Mouse (Mus musculus) MEL (cell line): ENCODE data around the gene Shb. TPM values are rescaled to one million over a fixed set of nuclear protein-coding genes. Genes with fewer than 3 reads are reported as not detected.

Experiments used
- DNase-seq: peaks from one replicate; pipeline ENCODE4 v3.0.0; 2011; ENCODE audit warnings: low read depth, low spot score
- H3K27ac ChIP-seq: 2 replicates; pipeline ENCODE4 v1.5.1; 2012; ENCODE audit warnings: low read depth, mild to moderate bottlenecking, control low read depth, low read length, moderate library complexity; ENCODE audit not compliant: control insufficient read depth
- H3K27me3 ChIP-seq, 2 experiments: fragments of 150-350 bp in 1 of 2; sonication (generic) in 1 of 2; 2 replicates each; pipeline ENCODE4 v1.6.1; 2012; ENCODE audit warnings: low read length in 2 of 2, mild to moderate bottlenecking in 2 of 2, improper control_type of control experiment in 1 of 2, moderate library complexity in 1 of 2; ENCODE audit not compliant: insufficient read depth in 2 of 2, control insufficient read depth in 1 of 2
- H3K36me3 ChIP-seq, 2 experiments: 2 replicates each; pipeline ENCODE4 v1.6.1; 2012 to 2014; ENCODE audit warnings: low read length in 2 of 2, improper control_type of control experiment in 1 of 2, inconsistent platforms in 1 of 2, mild to moderate bottlenecking in 1 of 2; ENCODE audit not compliant: insufficient read depth in 2 of 2, control insufficient read depth in 1 of 2
- H3K4me1 ChIP-seq, 2 experiments: fragments of 150-350 bp in 1 of 2; sonication (generic) in 1 of 2; 2 replicates each; pipeline ENCODE4 v1.6.1; 2012; ENCODE audit warnings: low read length in 2 of 2, improper control_type of control experiment in 1 of 2, mild to moderate bottlenecking in 1 of 2; ENCODE audit not compliant: insufficient read depth in 2 of 2, control insufficient read depth in 1 of 2
- H3K4me3 ChIP-seq, 2 experiments: fragments of 150-350 bp in 1 of 2; sonication (generic) in 1 of 2; 2 replicates each; pipeline ENCODE4 v1.5.1; 2012; ENCODE audit warnings: low read depth in 2 of 2, low read length in 2 of 2, mild to moderate bottlenecking in 2 of 2, moderate library complexity in 2 of 2, control low read depth in 1 of 2, improper control_type of control experiment in 1 of 2; ENCODE audit not compliant: control insufficient read depth in 1 of 2, insufficient read depth in 1 of 2
- H3K79me2 ChIP-seq: 2 replicates; pipeline ENCODE4 v1.6.1; 2012; ENCODE audit warnings: mild to moderate bottlenecking, low read length, moderate library complexity; ENCODE audit not compliant: control insufficient read depth, poor library complexity, insufficient read depth
- H3K9ac ChIP-seq: 2 replicates; pipeline ENCODE4 v1.6.1; 2012; ENCODE audit warnings: low read depth, mild to moderate bottlenecking, control low read depth, low read length, moderate library complexity; ENCODE audit not compliant: control insufficient read depth, poor library complexity, severe bottlenecking
- H3K9me3 ChIP-seq: fragments of 150-350 bp; sonication (generic); replicated peaks from 2 replicates; pipeline ENCODE4 v1.6.1; 2012; ENCODE audit warnings: mild to moderate bottlenecking, low read length, improper control_type of control experiment, moderate library complexity; ENCODE audit not compliant: insufficient read depth
- CHD1 ChIP-seq: IDR thresholded peaks from 2 replicates; pipeline ENCODE4 v1.6.1; 2012; ENCODE audit warnings: low read depth, mild to moderate bottlenecking, inconsistent platforms, low read length, improper control_type of control experiment
- E2F4 ChIP-seq: IDR thresholded peaks from 2 replicates; pipeline ENCODE4 v1.6.1; 2011; ENCODE audit warnings: low read depth, low read length, improper control_type of control experiment, borderline replicate concordance
- ETS1 ChIP-seq: IDR thresholded peaks from 2 replicates; pipeline ENCODE4 v1.6.1; 2012; ENCODE audit warnings: low read depth, mild to moderate bottlenecking, inconsistent platforms, low read length, improper control_type of control experiment, moderate library complexity
- GABPA ChIP-seq: IDR thresholded peaks from 2 replicates; pipeline ENCODE4 v1.6.1; 2012; ENCODE audit warnings: low read depth, mild to moderate bottlenecking, inconsistent platforms, low read length, improper control_type of control experiment, moderate library complexity
- GATA1 ChIP-seq: IDR thresholded peaks from 2 replicates; pipeline ENCODE4 v1.6.1; 2011; ENCODE audit warnings: low read depth, low read length, improper control_type of control experiment
- HCFC1 ChIP-seq: IDR thresholded peaks from 2 replicates; pipeline ENCODE4 v1.6.1; 2012; ENCODE audit warnings: low read depth, mild to moderate bottlenecking, inconsistent platforms, low read length, improper control_type of control experiment, moderate library complexity
- JUND ChIP-seq: IDR thresholded peaks from 2 replicates; pipeline ENCODE4 v1.6.1; 2011; ENCODE audit warnings: low read depth, mild to moderate bottlenecking, improper control_type of control experiment, low read length
- KAT2A ChIP-seq: conservative IDR thresholded peaks from 2 replicates; pipeline ENCODE4 v1.6.1; 2012; ENCODE audit warnings: low read depth, low read length, improper control_type of control experiment, inconsistent platforms
- MAZ ChIP-seq: IDR thresholded peaks from 2 replicates; pipeline ENCODE4 v1.6.1; 2012; ENCODE audit warnings: low read depth, mild to moderate bottlenecking, inconsistent platforms, low read length, improper control_type of control experiment
- MEF2A ChIP-seq: IDR thresholded peaks from 2 replicates; pipeline ENCODE4 v1.6.1; 2014; ENCODE audit warnings: low read depth, mild to moderate bottlenecking, inconsistent platforms, low read length, improper control_type of control experiment; ENCODE audit not compliant: poor library complexity, insufficient replicate concordance, severe bottlenecking; ENCODE audit errors: extremely low read depth
- MXI1 ChIP-seq: IDR thresholded peaks from 2 replicates; pipeline ENCODE4 v1.6.1; 2011; ENCODE audit warnings: mild to moderate bottlenecking, low read depth, low read length, improper control_type of control experiment
- MYC ChIP-seq: IDR thresholded peaks from 2 replicates; pipeline ENCODE4 v1.6.1; 2011; ENCODE audit warnings: low read depth, mild to moderate bottlenecking, low read length, improper control_type of control experiment, moderate library complexity
- POLR2AphosphoS2 ChIP-seq: IDR thresholded peaks from 2 replicates; pipeline ENCODE4 v1.6.1; 2011; ENCODE audit warnings: low read length, improper control_type of control experiment
- POLR2AphosphoS5 ChIP-seq: IDR thresholded peaks from 2 replicates; pipeline ENCODE4 v1.6.1; 2012; ENCODE audit warnings: low read depth, borderline replicate concordance, mild to moderate bottlenecking, inconsistent platforms, low read length, moderate library complexity, mixed read lengths
- RCOR1 ChIP-seq: IDR thresholded peaks from 2 replicates; pipeline ENCODE4 v1.6.1; 2012; ENCODE audit warnings: low read depth, mild to moderate bottlenecking, inconsistent platforms, low read length, improper control_type of control experiment
- SIN3A ChIP-seq: IDR thresholded peaks from 2 replicates; pipeline ENCODE4 v1.6.1; 2012; ENCODE audit warnings: low read length, improper control_type of control experiment, inconsistent platforms
- SMC3 ChIP-seq: IDR thresholded peaks from 2 replicates; pipeline ENCODE4 v1.6.1; 2011; ENCODE audit warnings: low read depth, low read length, improper control_type of control experiment
- TAL1 ChIP-seq: IDR thresholded peaks from 2 replicates; pipeline ENCODE4 v1.6.1; 2012; ENCODE audit warnings: mild to moderate bottlenecking, inconsistent platforms, low read length, moderate library complexity, mixed read lengths
- TBP ChIP-seq: IDR thresholded peaks from 2 replicates; pipeline ENCODE4 v1.8.0; 2011; ENCODE audit warnings: low read depth, low read length, improper control_type of control experiment
- UBTF ChIP-seq: IDR thresholded peaks from 2 replicates; pipeline ENCODE4 v1.6.1; 2012; ENCODE audit warnings: low read depth, mild to moderate bottlenecking, inconsistent platforms, low read length, improper control_type of control experiment, moderate library complexity, borderline replicate concordance; ENCODE audit not compliant: insufficient read depth
- USF1 ChIP-seq: IDR thresholded peaks from 2 replicates; pipeline ENCODE4 v1.6.1; 2014; ENCODE audit warnings: low read depth, mild to moderate bottlenecking, inconsistent platforms, low read length, improper control_type of control experiment, moderate library complexity
- USF2 ChIP-seq, 2 experiments: IDR thresholded peaks; 2 replicates each; pipeline ENCODE4 v1.6.1; 2011 to 2012; ENCODE audit warnings: improper control_type of control experiment in 2 of 2, low read length in 2 of 2, borderline replicate concordance in 1 of 2, inconsistent platforms in 1 of 2, low read depth in 1 of 2, mild to moderate bottlenecking in 1 of 2; ENCODE audit not compliant: insufficient read depth in 1 of 2
- ZKSCAN1 ChIP-seq: IDR thresholded peaks from 2 replicates; pipeline ENCODE4 v1.6.1; 2012; ENCODE audit warnings: low read depth, mild to moderate bottlenecking, inconsistent platforms, low read length, improper control_type of control experiment, moderate library complexity
- ZNF384 ChIP-seq: IDR thresholded peaks from 2 replicates; pipeline ENCODE4 v1.6.1; 2012; ENCODE audit warnings: low read depth, mild to moderate bottlenecking, inconsistent platforms, low read length, improper control_type of control experiment
- polyA plus RNA-seq, 2 experiments: library from polyadenylated mRNA; stranded (reverse) in 1 of 2; unstranded in 1 of 2; fragments of >175 nt in 1 of 2; fragments of >200 nt in 1 of 2; gene quantifications; 2 replicates each; pipeline versions ENCODE4 v1.2.1 to v1.2.4; 2012; ENCODE audit warnings: low replicate concordance in 2 of 2, low read depth in 1 of 2; ENCODE audit not compliant: insufficient read length in 2 of 2, insufficient read depth in 1 of 2, missing spikeins in 1 of 2
- total RNA-seq: library from RNA; depleted of rRNA; stranded (reverse); fragments of 300-350 nt; gene quantifications from 2 replicates; pipeline ENCODE4 v1.2.3, GENCODE M21; 2012

Gene Shb
- total and polyA plus RNA-seq, 3 experiments: 5.2 to 13.9 TPM; not detected in 1

DNA sequence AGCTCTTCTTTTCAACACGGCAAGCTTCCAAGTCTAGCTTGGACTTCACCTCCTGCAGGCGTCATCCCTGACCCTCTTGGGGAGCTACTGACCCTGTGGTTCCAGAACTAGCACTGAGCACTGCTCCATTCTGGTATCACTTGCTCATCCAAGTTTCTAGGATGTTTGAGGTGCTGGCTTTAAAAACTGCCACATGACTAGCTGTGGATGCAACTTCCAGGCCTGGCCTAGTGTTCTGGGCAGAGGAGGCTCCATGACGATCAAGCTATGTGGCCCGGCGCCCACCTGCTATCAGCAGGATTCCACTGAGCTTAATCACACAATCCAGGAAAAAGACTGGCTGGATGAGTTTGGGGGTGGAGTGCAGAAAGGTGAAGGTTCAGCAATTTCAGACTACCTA lies 57.4 kb downstream of the Shb start:
- no peaks in the 10 kb centered on the region; a peak in 1 of 4 replicates for H3K36me3 ChIP-seq
- no peaks in the 10 kb centered on the region for H3K79me2 ChIP-seq
- H3K9ac ChIP-seq: no peak overlapping the region
- H3K4me1 ChIP-seq: no peaks in the 10 kb centered on the region
- DNase-seq: no peak
- H3K27me3 ChIP-seq: no peaks in the 10 kb centered on the region
- no peaks in the 10 kb centered on the region for H3K9me3 ChIP-seq
- TF ChIP-seq GATA1 (no peak), RCOR1 (no peak), CHD1 (no peak), ZNF384 (no peak), GABPA (no peak), MEF2A (no peak), UBTF (no peak), USF1 (no peak), ETS1 (no peak), SMC3 (no peak), SIN3A (no peak), POLR2AphosphoS2 (no peak), MXI1 (no peak), E2F4 (no peak), MYC (no peak)
- H3K27ac ChIP-seq: no peak overlapping the region
- H3K4me3 ChIP-seq: no peak overlapping the region

DNA sequence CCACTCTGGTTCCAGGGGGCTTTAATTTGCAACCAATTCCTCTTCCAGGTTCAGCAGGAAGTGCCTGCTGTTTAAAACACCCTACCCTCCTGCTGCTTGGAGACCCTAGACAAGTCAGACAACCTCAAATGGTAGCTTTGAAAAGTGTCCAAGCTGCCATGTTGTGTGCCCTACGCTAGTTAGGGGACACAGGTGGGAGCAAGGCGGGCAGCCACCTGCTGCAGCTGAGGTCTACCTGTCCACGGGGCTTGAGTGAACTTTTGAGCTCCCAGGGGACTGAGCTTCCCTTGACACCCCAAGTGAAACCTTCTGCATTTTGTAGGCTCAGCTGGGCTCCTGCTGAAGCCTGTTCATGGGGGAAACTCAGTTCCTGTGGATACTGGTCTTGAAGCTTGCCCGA lies 58.1 kb downstream of the Shb start:
- H3K9me3 ChIP-seq: no peaks in the 10 kb centered on the region
- H3K79me2 ChIP-seq: no peaks in the 10 kb centered on the region
- H3K36me3 ChIP-seq: no peaks in the 10 kb centered on the region; a peak in 1 of 4 replicates
- no peak overlapping the region for H3K4me3 ChIP-seq
- TF ChIP-seq UBTF (no peak), ETS1 (no peak), JUND (no peak), USF2 (IDR thresholded peaks at IDR 0.05; ENCODE audit: borderline replicate concordance in 1 of 2, insufficient read depth in 1 of 2, low read depth in 1 of 2, low read length in 2 of 2) (no peak), KAT2A (no peak), ZNF384 (no peak), TBP (no peak), USF1 (no peak), HCFC1 (no peak), TAL1 (no peak), ZKSCAN1 (no peak), CHD1 (no peak), POLR2AphosphoS5 (no peak), MYC (no peak), MAZ (no peak)
- H3K4me1 ChIP-seq: no peaks in the 10 kb centered on the region
- no peaks in the 10 kb centered on the region for H3K27me3 ChIP-seq
- DNase-seq: no peak
- H3K9ac ChIP-seq: no peak overlapping the region
- no peak overlapping the region for H3K27ac ChIP-seq
